Mouse (Mus musculus) right cerebral cortex, postnatal 10 days (tissue): ENCODE results near the gene Polr3h.

Experiments
- DNase-seq, 2 experiments: peaks; one replicate each; pipeline ENCODE4 v3.0.0; 2021; ENCODE audit warnings: low spot score in 2 of 2

Gene Polr3h

GRCm38 (mm10) chr15:81949476-81950131 is 23.6 kb upstream of the Polr3h start:
- DNase-seq, result peak in 1 of 2 experiments; percentile 23

DNA sequence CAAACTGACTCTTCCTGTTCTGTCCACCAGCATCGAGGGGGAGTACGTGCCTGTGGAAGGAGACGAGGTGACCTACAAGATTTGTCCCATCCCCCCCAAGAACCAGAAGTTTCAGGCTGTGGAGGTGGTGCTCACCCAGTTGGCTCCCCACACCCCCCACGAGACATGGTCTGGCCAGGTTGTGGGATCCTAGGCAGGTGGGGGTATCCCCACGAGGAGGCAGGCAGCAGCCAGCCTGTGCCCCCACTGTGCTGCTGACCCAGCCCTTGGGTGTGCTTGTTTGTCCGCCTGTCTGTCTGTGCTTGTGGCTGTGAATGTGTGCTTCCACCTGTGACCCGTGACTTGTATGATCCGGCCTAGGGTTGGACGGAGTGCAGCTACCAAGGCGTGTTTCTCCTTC is 23.0 kb upstream of the Polr3h start:
- DNase-seq, result peak in 1 of 2 experiments; percentile 22

- DNase-seq, result no peak
These were observed 17.2 kb upstream of the Polr3h start for GRCm38 (mm10) chr15:81943176-81943749.

- no peak for DNase-seq
These were observed 15.0 kb upstream of the Polr3h start for GRCm38 (mm10) chr15:81941010-81941409.

GRCm38 (mm10) chr15:81940219-81940618 is 14.2 kb upstream of the Polr3h start:
- DNase-seq, result no peak

GRCm38 (mm10) chr15:81939774-81940173 is 13.7 kb upstream of the Polr3h start:
- no peak for DNase-seq

DNA sequence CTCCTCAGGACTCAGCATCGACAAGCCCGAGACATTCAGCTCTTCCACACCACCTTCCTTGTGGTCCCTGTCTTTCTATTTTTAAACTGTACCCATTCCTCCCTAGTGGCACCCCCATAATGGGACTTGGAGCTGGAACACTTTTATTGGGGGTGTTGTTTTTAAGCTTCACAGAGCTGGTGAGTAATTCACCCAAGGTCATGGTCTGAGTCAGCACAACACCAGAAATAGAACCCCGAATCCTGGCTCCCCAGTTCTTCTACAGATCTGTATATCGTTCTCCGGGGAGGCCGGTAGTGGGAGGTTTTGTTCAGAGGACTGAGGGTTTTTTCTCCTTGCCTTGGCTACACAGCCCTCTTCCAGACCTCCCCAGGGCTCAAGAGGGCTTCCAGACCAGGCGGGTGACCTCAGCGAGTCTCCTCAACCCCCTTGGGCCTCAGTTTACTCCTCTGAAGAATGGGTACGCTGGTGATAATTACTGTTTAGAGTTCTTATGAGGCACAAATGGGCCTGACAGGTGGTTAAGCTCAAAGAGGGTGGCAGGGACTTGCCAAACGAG is 13.2 kb upstream of the Polr3h start:
- no peak for DNase-seq

DNA sequence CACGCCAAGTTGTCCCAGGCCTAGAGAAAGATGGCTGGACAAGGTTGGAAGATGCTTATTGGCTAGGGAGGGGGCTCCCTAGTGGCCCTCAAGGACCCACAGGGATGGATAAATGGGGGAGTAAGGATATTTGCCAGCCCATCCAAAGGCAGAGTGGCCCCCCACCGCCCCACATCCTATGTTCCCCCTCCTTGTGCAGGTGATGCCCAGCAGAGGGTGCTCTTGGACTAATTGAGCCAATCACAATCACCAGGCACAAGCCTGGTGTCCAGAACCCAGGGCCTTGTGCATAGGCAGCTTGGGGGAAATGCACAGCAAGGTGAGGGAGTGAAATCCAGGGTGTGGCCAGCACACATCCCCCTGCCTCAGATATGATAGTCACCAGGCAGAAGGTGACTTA is 12.2 kb upstream of the Polr3h start:
- DNase-seq, result peak; percentile 65 to 71

GRCm38 (mm10) chr15:81937098-81937972 is 11.3 kb upstream of the Polr3h start:
- peak; percentile 85 to 89 for DNase-seq

DNA sequence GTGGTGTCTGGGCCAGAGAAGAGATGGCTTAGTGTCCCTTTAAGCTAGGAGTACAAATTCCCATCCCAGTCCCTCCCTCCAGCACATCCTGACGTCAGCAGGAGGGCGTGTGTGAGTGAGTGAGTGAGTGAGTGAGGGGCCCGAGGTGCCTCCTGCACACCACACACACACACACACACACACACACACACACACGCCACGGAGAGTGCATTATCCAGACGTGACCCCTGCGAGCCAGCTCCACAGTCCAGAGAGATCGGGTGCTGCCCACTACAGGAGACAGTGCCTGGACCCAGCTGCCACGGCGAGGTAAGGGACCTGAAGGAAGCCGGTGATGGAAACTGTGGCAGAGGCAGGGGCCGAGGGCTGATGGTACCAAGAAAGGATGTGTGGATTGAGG is 10.6 kb upstream of the Polr3h start, which contains the start of gene Csdc2:
Csdc2 (plus strand) TSS at position 81 of the 400 bp plus-strand sequence.
- peak; percentile 84 to 88 for DNase-seq

- peak in 1 of 2 experiments; percentile 36 for DNase-seq
These were observed 10.0 kb upstream of the Polr3h start for GRCm38 (mm10) chr15:81935869-81936637.

GRCm38 (mm10) chr15:81933986-81934385 is 7.9 kb upstream of the Polr3h start:
- DNase-seq, result no peak

DNA sequence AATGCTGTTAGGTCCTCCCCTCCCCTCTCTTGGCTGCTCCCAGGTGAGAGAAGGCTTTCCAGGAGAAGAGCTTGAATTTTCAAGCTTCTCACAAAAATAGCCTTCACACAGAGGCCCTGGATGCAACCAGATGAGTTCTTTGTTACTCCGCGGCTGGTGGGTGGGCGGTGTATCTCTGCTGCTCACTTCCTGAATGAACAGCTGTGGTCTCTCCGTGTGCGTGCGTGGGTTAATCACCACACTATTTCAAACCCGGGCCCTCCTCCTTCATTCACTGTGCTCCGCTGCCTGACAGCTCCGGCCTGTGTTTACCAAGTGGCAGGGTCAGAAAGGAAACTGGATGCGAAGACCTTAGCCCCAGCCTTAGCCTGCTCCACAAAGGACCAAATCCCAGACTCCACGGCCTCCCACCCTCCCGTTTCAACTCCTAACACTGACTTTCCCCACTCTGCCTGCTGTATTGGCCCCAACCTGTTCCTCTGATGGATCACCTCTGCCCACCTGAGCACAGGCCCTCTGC is 7.0 kb upstream of the Polr3h start:
- peak; percentile 78 to 86 for DNase-seq

GRCm38 (mm10) chr15:81928277-81928676 is 2.2 kb upstream of the Polr3h start:
- DNase-seq, result peak; percentile 71 to 78

- peak in 1 of 2 experiments; percentile 62 for DNase-seq
These were observed 1.7 kb upstream of the Polr3h start for GRCm38 (mm10) chr15:81927741-81928140.

GRCm38 (mm10) chr15:81926446-81926822 is 394 bp upstream of the Polr3h start:
- no peak for DNase-seq

DNA sequence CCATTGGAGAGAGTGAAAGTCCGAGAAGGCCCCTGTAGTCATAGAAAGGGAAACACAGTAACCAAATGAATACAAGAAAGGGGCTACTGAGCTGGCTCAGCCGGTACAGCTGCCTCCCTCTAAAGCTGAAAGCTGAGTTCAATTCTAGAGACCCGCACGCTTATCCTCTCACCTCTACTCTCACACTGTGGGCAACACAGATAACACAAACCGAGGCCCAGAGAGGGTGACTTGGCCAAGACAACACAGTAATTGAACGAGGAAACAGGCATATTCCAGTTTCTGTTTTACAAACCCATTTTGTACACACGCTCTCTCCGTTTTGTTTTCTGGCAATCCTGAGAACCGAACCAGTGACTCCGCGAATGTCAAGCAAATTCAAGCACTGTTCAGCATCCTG is 1.1 kb downstream of the Polr3h start:
- no peak for DNase-seq

GRCm38 (mm10) chr15:81921255-81921654 is 4.8 kb downstream of the Polr3h start:
- DNase-seq, result peak in 1 of 2 experiments; percentile 44

- peak; percentile 78 to 84 for DNase-seq
These were observed 5.4 kb downstream of the Polr3h start for GRCm38 (mm10) chr15:81920546-81921217.

- no peak for DNase-seq
These were observed 7.0 kb downstream of the Polr3h start for GRCm38 (mm10) chr15:81919062-81919461.
